22 mouse cellular contexts compared by ENCODE assay signal in the genomic region with DNA sequence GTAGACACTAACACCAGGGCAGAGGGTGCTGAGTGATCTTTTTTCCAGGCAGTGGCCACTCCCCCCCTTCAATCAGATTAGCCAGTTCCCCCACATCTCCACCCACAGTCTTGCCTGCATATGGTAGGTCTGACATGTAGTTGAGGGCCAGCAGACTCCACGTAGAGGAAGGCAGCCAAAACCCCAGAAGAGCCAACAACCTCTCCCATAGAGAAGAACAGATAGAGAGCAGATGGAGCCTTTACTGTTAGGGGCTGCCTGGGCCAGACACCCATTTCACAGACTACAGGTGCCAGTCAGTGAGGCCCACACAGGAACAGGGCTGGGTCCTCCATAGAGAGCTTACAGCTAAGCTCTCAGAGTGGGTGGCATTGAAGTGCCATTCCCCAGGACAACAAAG.
DNase-seq lines count a peak whose midpoint lies in the region; ATAC-seq lines count a peak whose summit lies in the region.
"Had no signal": no experiment of that assay in that cellular context is flagged by ENCODE, and none has a peak within 500 bp of the region (broad histone marks: within the 10 kb centered on the region; RNA-seq: fewer than 3 reads in every experiment).

No protein-coding gene starts in this region.

- WGBS in embryonic facial prominence, embryonic 15.5 days = 69% methylated on average over 1 of the region's 1 CpGs

- H3K9me3 ChIP-seq in embryonic facial prominence, embryonic 15.5 days (replicated peaks) = no peaks in the 10 kb centered on the region
- H3K9me3 ChIP-seq: forebrain, embryonic 12.5 days; limb, embryonic 10.5 days; liver, embryonic 15.5 days; megakaryocyte, embryonic 14.5 days; neural tube, embryonic 12.5 days had no signal

- no peaks in the 10 kb centered on the region for H3K27me3 ChIP-seq in embryonic facial prominence, embryonic 15.5 days
- H3K27me3 ChIP-seq: forebrain, embryonic 12.5 days; liver, embryonic 15.5 days; neural tube, embryonic 12.5 days had no signal

- DNase-seq in cerebellum, postnatal 14 days = peak; percentile 21 to 45
- no peak for DNase-seq in cerebellum, adult 8-10 months
- peak; percentile 11 for DNase-seq in layer of hippocampus, adult 9-11 months
- no peak for DNase-seq in layer of hippocampus, adult 11-12 months (ENCODE audit: low spot score)
- DNase-seq in CD4-positive helper T cell, adult 2 months (ENCODE audit: low read depth, low spot score) = peak; percentile 16
- DNase-seq in left cerebral cortex, postnatal 36 days (ENCODE audit: low spot score in 2 of 2) = no peak
- DNase-seq: adrenal gland, postnatal 10 days; embryo, embryonic 11 days; heart, postnatal 4 days; kidney, postnatal 4 days; liver; midbrain, embryonic 14.5 days; right cerebral cortex, postnatal 14 days; thymus, postnatal 14 days had no signal

- no peak overlapping the region for H3K4me3 ChIP-seq in embryonic facial prominence, embryonic 15.5 days (replicated peaks)
- H3K4me3 ChIP-seq: forebrain, embryonic 12.5 days; limb, embryonic 10.5 days; liver, embryonic 15.5 days; neural tube, embryonic 12.5 days had no signal

- no peak for ATAC-seq in embryonic facial prominence, embryonic 15.5 days (ENCODE audit: insufficient number of reproducible peaks, low FRiP score, low TSS enrichment, low read depth)
- ATAC-seq: intestine, postnatal 0 days had no signal

- intact Hi-C loops in left cerebral cortex, postnatal 36 days (cut with DNase I) = no loop called here

- no peaks in the 10 kb centered on the region for H3K36me3 ChIP-seq in embryonic facial prominence, embryonic 15.5 days
- H3K36me3 ChIP-seq: forebrain, embryonic 12.5 days; limb, embryonic 10.5 days; liver, embryonic 15.5 days; neural tube, embryonic 12.5 days had no signal

- H3K4me1 ChIP-seq in embryonic facial prominence, embryonic 15.5 days = peaks cover 11% of the 10 kb centered on the region
- H3K4me1 ChIP-seq: liver, embryonic 15.5 days; neural tube, embryonic 12.5 days had no signal

- H3K27ac ChIP-seq in embryonic facial prominence, embryonic 15.5 days (replicated peaks) = peak overlapping the region; percentile 83; the same call in 1 of the 2 replicates
- H3K27ac ChIP-seq: forebrain, embryonic 12.5 days; hindbrain, embryonic 14.5 days; liver, embryonic 15.5 days; neural tube, embryonic 12.5 days had no signal

- H3K4me2 ChIP-seq in embryonic facial prominence, embryonic 15.5 days (replicated peaks) = no peak overlapping the region
- H3K4me2 ChIP-seq: forebrain, embryonic 12.5 days; hindbrain, embryonic 14.5 days; liver, embryonic 15.5 days; neural tube, embryonic 12.5 days had no signal

- no peak overlapping the region for H3K9ac ChIP-seq in embryonic facial prominence, embryonic 15.5 days
- H3K9ac ChIP-seq: forebrain, embryonic 12.5 days; hindbrain, embryonic 14.5 days; liver, embryonic 15.5 days; neural tube, embryonic 12.5 days had no signal

Comparison
In these comparisons a context has a peak if more than half of its experiments do, and no peak if none do; other contexts are left out.
1. DNase-seq: peak in cerebellum, postnatal 14 days (2 of 2), layer of hippocampus, adult 9-11 months (single experiment) and CD4-positive helper T cell, adult 2 months (single experiment); none in cerebellum, adult 8-10 months (single experiment), layer of hippocampus, adult 11-12 months (single experiment) and left cerebral cortex, postnatal 36 days (0 of 2).